Mouse (Mus musculus) heart, adult 11 months (tissue): ENCODE results near the gene Faf1.

ENCODE experiments used
- DNase-seq: peaks from one replicate; pipeline ENCODE4 v3.0.0; 2022

Faf1 gene

GRCm38 (mm10) chr4:109792331-109792730 is 115.9 kb downstream of the Faf1 start:
- no peak for DNase-seq

GRCm38 (mm10) chr4:109793072-109793471 is 116.7 kb downstream of the Faf1 start:
- no peak for DNase-seq

- no peak for DNase-seq
Measured at GRCm38 (mm10) chr4:109797511-109798182, 121.3 kb downstream of the Faf1 start.

- no peak for DNase-seq
Measured at GRCm38 (mm10) chr4:109806408-109806807, 130.0 kb downstream of the Faf1 start.

DNA sequence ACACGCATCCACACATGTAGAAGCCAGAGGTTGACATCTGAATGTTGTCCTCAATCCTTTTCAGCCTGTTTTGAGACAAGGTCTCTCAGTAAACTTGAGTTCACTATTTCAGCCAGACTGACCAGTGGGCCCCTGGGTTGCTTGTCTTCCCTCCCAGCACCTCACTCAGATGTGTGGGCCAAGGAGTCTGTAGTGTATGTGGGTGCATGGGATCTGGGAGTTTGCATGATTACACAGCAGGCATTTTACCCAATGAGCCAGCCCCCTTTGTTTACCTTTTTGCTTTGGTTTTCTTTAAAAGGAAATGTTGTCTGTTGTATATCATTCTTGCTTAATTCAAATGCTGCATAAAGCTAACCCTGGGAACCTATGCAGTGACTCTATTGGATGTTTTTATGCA is 138.8 kb downstream of the Faf1 start:
- no peak for DNase-seq

DNA sequence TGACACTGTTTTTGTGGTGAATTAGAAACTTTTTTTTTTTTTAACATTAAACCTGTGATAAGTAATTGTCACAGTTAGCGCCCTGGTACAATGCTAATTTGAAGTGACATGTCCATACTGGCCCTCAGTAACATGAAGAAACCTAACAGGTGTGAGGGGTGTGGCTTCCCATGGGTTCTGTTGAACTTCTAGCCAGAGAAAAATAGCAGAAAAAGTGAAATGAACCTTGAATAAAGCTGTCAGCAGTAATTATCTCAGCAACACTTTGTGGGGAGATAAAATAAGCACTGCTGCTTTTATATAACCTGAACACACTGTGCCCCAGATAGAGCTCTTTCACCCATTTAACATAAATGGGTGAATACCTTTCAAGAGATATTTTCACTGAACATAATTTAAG is 139.2 kb downstream of the Faf1 start:
- no peak for DNase-seq

GRCm38 (mm10) chr4:109819455-109819854 is 143.1 kb downstream of the Faf1 start:
- no peak for DNase-seq

GRCm38 (mm10) chr4:109829800-109830199 is 153.4 kb downstream of the Faf1 start:
- no peak for DNase-seq

DNA sequence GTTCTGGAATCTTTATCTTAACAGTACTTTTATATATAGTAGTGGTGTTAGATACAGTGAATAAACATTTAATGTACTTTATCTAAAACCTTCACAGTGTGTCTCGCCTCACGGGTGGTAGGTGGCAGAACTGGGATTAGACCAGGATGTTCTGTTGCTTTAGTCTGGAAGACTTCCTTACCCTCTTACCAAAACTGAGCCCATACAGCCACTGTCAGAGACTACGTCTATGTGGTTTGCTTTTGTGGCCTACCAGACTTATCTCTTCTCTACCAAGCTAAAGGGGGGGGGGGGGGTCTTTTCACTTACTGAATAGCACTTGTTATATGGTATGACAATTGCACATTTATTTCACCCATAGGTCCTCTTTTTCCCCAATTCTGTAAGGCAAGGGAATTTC is 181.5 kb downstream of the Faf1 start:
- DNase-seq: peak; percentile 35

DNA sequence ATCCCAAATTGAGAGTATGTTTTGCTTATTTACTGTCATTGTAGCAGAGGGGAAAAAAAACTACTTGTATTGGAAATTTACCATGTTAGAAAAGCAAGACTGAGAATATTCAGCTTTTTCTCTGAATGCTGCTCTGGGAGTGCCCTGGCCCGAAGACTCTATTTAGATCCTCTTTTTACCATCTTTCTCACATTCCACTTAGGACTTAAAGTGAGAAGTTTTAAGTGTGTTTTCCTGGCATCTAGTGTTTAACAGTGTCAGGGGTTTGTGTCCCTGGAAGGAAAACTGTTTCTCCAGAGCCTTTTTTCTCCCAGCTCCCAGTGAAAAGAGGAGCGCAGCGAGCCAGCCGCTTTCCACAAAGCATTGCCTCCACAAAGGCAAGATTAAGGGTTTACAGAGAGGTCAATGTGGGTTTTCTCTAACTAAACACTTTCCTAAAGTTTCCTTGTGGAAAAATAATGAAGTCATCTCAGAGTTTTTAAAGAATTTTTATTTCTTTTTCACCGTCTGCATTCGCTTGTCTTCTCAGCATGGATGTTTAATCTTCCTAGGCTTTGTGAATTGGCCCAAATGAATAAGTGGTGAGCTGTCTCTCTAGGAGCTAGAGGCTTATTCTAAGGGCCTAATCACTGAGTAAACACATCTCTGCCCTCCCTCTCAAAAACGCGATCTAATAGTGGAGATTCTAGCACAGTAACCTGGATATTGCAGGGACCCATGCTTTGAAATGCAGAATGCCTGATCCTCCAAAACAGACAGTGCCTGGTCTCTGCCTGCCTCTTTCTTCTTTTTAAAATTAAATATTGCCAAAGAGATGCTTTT is 182.4 kb downstream of the Faf1 start:
- peak; percentile 8 for DNase-seq

GRCm38 (mm10) chr4:109859401-109859800 is 183.0 kb downstream of the Faf1 start:
- no peak for DNase-seq

DNA sequence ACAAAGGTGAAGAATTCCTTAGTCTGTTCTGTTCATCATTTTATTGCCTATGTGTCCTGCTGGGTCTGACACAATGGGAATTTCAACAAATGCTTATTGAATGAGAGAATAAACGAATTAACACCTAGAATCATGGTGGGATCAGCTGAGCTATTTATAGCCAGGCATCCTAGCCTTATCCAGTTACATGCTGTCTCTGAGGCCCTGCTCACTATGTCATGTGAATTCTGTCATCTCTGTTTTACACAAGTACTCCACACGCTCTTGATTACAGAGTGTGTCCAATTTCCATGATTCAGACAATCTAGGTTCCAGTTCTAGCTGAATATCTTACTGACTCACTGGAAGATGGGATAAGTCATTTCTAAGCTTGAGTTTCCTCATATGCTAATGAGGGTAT is 183.9 kb downstream of the Faf1 start:
- peak; percentile 53 for DNase-seq

DNA sequence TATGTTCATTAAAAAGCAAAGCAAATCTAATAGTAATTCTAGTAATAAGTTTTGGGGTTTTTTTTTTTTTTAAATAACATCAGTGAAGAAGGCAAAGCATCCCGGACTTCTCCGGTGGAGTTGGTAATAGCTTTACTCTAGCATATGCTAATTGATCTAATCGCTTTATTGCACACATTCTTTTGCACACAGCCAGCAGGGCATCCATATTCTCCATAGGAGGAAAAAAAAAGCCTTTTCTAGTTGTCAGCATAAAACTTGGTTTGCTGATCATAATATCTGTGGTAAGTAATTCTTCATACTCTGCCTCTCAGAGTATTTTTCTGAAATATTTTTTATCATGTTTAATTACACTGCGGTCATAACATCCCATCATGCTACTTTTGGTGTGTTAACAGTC is 185.9 kb downstream of the Faf1 start:
- no peak for DNase-seq

GRCm38 (mm10) chr4:109863021-109863420 is 186.6 kb downstream of the Faf1 start:
- DNase-seq: no peak

GRCm38 (mm10) chr4:109868897-109869484 is 192.6 kb downstream of the Faf1 start:
- no peak for DNase-seq

GRCm38 (mm10) chr4:109884333-109884732 is 207.9 kb downstream of the Faf1 start:
- DNase-seq: no peak

- no peak for DNase-seq
Measured at GRCm38 (mm10) chr4:109887856-109888357, 211.5 kb downstream of the Faf1 start.

GRCm38 (mm10) chr4:109897810-109898566 is 221.6 kb downstream of the Faf1 start:
- DNase-seq: no peak

DNA sequence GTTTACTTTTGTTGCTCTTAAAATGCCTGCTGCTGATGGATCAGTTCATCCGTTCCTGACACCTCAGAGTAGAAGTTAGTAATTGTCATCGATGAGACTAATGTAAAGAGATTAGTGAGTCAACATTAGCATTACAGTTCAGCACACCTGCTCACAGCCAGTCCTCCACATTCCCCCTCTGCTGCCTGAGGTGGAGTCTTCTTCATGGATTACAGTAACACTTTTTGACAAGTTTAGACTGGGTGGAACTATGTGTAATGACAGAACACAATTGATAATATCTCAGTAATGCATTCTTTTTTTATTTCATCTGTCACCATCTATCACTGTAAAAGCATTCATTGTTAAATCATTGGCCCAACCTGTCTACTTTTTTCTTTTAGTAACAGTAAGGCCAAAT is 224.7 kb downstream of the Faf1 start:
- no peak for DNase-seq

DNA sequence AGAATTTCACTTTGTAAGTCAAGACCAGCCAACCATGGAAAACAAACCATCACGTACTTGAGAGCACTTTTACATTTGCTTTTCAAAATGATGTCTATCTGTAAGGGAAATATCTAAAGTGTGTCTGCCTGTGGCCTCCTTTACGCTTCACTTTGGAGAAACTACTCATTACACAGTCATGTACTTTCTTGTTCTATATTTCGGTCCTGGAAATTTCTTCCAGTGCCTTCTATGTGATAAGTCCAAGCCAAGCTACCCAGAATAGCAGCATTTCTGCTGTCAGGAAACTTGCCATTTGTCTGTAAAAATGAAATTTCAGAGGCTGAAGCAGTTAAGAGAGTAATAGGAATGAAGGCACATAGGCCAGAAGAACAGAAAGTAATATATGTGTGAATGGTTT is 228.1 kb downstream of the Faf1 start:
- DNase-seq: no peak

- DNase-seq: no peak
Measured at GRCm38 (mm10) chr4:109929058-109929457, 252.7 kb downstream of the Faf1 start.

GRCm38 (mm10) chr4:109930445-109930844 is 254.1 kb downstream of the Faf1 start:
- no peak for DNase-seq

GRCm38 (mm10) chr4:109930935-109931334 is 254.5 kb downstream of the Faf1 start:
- DNase-seq: no peak
